Mouse (Mus musculus) hindbrain, embryonic 13.5 days (tissue): ENCODE measurements at regions not wholly inside any gene's neighbourhood (a gene's known extent, or its start where the extent isn't known, plus 50 kb on each side); places are given as distances from the start of the nearest gene placed in this dataset.
A peak's percentile ranks its signal among the peaks of the same experiment; 100 is the strongest.

Experiments used
- ATAC-seq: fragments of 200-750 bp; cut with Nextera tagmentation; 2 replicates; pipeline ENCODE4 v1.8.0; 2017; ENCODE audit warnings: moderate TSS enrichment; ENCODE audit not compliant: low FRiP score
- H3K27ac ChIP-seq: fragments of 300-500 bp; sonication (generic); 2 replicates; pipeline ENCODE4 v1.5.1; 2015; ENCODE audit warnings: inconsistent platforms, mild to moderate bottlenecking, moderate library complexity
- H3K27me3 ChIP-seq: fragments of 300-500 bp; sonication (generic); 2 replicates; pipeline ENCODE4 v1.6.1; 2015; ENCODE audit warnings: mild to moderate bottlenecking, inconsistent platforms
- H3K36me3 ChIP-seq: fragments of 300-500 bp; sonication (generic); 2 replicates; pipeline ENCODE4 v1.6.1; 2015; ENCODE audit warnings: mild to moderate bottlenecking, inconsistent platforms
- H3K4me1 ChIP-seq: fragments of 300-500 bp; sonication (generic); replicated peaks from 2 replicates; pipeline ENCODE4 v1.6.1; 2015; ENCODE audit warnings: inconsistent platforms
- H3K4me2 ChIP-seq: fragments of 300-500 bp; sonication (generic); 2 replicates; pipeline ENCODE4 v1.6.1; 2015; ENCODE audit warnings: inconsistent platforms, mild to moderate bottlenecking, moderate library complexity
- H3K4me3 ChIP-seq: fragments of 300-500 bp; sonication (generic); 2 replicates; pipeline ENCODE4 v1.5.1; 2015; ENCODE audit warnings: mild to moderate bottlenecking, inconsistent platforms
- H3K9ac ChIP-seq: fragments of 300-500 bp; sonication (generic); 2 replicates; pipeline ENCODE4 v1.6.1; 2015; ENCODE audit warnings: mild to moderate bottlenecking, inconsistent platforms
- H3K9me3 ChIP-seq: fragments of 300-500 bp; sonication (generic); 2 replicates; pipeline ENCODE4 v1.6.1; 2016; ENCODE audit warnings: inconsistent platforms
- WGBS: fragments of 180-500 bp; shearing (Covaris S2); methylation state at CpG from one replicate; pipeline ENCODE4 v1.1.7; 2015; 5-methylcytosine and 5-hydroxymethylcytosine counted together

GRCm38 (mm10) chr9:122064937-122065673 is 52.0 kb upstream of the Snrk start:
- no peak for ATAC-seq
- WGBS = 80% methylated on average over 13 of the region's 13 CpGs
- H3K9me3 ChIP-seq = no peaks in the 10 kb centered on the region
- no peaks in the 10 kb centered on the region for H3K27me3 ChIP-seq
- H3K36me3 ChIP-seq = no peaks in the 10 kb centered on the region
- H3K4me1 ChIP-seq = no peaks in the 10 kb centered on the region
- no peak overlapping the region for H3K9ac ChIP-seq
- no peak overlapping the region for H3K4me2 ChIP-seq
- no peak overlapping the region for H3K4me3 ChIP-seq
- no peak overlapping the region for H3K27ac ChIP-seq

GRCm38 (mm10) chr9:122055820-122056550 is 59.1 kb upstream of the Pomgnt2 start:
- WGBS = 71% methylated on average over 5 of the region's 5 CpGs

GRCm38 (mm10) chr9:122051716-122052115 is 54.8 kb upstream of the Pomgnt2 start:
- Histone ChIP-seq H3K27ac (no peak overlapping the region; the same call in 1 of the 2 replicates), H3K9ac (no peak overlapping the region), H3K4me1 (peaks cover 16% of the 10 kb centered on the region), H3K27me3 (no peaks in the 10 kb centered on the region), H3K36me3 (no peaks in the 10 kb centered on the region), H3K4me3 (no peak overlapping the region), H3K9me3 (no peaks in the 10 kb centered on the region), H3K4me2 (no peak overlapping the region)
- 47% methylated on average over 7 of the region's 7 CpGs for WGBS
- ATAC-seq = no peak

More at GRCm38 (mm10) chr9:122055820-122056550, 59.1 kb upstream of the Pomgnt2 start:
- no peak overlapping the region for H3K4me2 ChIP-seq
- no peak for ATAC-seq
- H3K4me1 ChIP-seq = peaks cover 8% of the 10 kb centered on the region
- no peak overlapping the region for H3K4me3 ChIP-seq
- no peaks in the 10 kb centered on the region for H3K9me3 ChIP-seq
- no peaks in the 10 kb centered on the region for H3K27me3 ChIP-seq
- no peaks in the 10 kb centered on the region for H3K36me3 ChIP-seq
- H3K27ac ChIP-seq = no peak overlapping the region
- H3K9ac ChIP-seq = no peak overlapping the region

- H3K27ac ChIP-seq = no peak overlapping the region
- no peak overlapping the region for H3K9ac ChIP-seq
- no peaks in the 10 kb centered on the region for H3K27me3 ChIP-seq
- no peaks in the 10 kb centered on the region for H3K9me3 ChIP-seq
- no peak for ATAC-seq
- WGBS = 73% methylated on average over 6 of the region's 6 CpGs
- H3K4me3 ChIP-seq = no peak overlapping the region
- peaks cover 16% of the 10 kb centered on the region for H3K4me1 ChIP-seq
- no peak overlapping the region for H3K4me2 ChIP-seq
- no peaks in the 10 kb centered on the region for H3K36me3 ChIP-seq
Measured at GRCm38 (mm10) chr9:122051096-122051495, 54.2 kb upstream of the Pomgnt2 start.

- 84% methylated on average over 5 of the region's 5 CpGs for WGBS
- Histone ChIP-seq H3K27ac (no peak overlapping the region), H3K4me3 (no peak overlapping the region), H3K4me1 (peaks cover 16% of the 10 kb centered on the region), H3K4me2 (no peak overlapping the region), H3K9ac (no peak overlapping the region), H3K36me3 (no peaks in the 10 kb centered on the region), H3K9me3 (no peaks in the 10 kb centered on the region), H3K27me3 (no peaks in the 10 kb centered on the region)
- no peak for ATAC-seq
Measured at GRCm38 (mm10) chr9:122048999-122049398, 52.1 kb upstream of the Pomgnt2 start.

GRCm38 (mm10) chr9:122047962-122048625 is 51.2 kb upstream of the Pomgnt2 start:
- peaks cover 16% of the 10 kb centered on the region for H3K4me1 ChIP-seq
- no peaks in the 10 kb centered on the region for H3K9me3 ChIP-seq
- 55% methylated on average over 8 of the region's 8 CpGs for WGBS
- no peak overlapping the region for H3K4me3 ChIP-seq
- H3K36me3 ChIP-seq = no peaks in the 10 kb centered on the region
- peak overlapping the region; percentile 72 for H3K27ac ChIP-seq
- no peaks in the 10 kb centered on the region for H3K27me3 ChIP-seq
- H3K4me2 ChIP-seq = no peak overlapping the region
- H3K9ac ChIP-seq = no peak overlapping the region
- ATAC-seq = peak; percentile 39; the same call in 1 of the 2 replicates
